Mouse (Mus musculus) lung, postnatal 10 days (tissue): Measurements from ENCODE around the gene Gnb5.

Source experiments
- DNase-seq: peaks from one replicate; pipeline ENCODE4 v3.0.0; 2021

The Gnb5 gene

GRCm38 (mm10) chr9:75306126-75306898 lies at the start of gene Gnb5:
Gene Gnb5, plus strand, starts transcription at chr9:75306288.
- DNase-seq: no peak

- DNase-seq: no peak
Measured at GRCm38 (mm10) chr9:75258792-75259191, 47.3 kb upstream of the Gnb5 start.

- DNase-seq: no peak
Measured at GRCm38 (mm10) chr9:75259656-75260055, 46.4 kb upstream of the Gnb5 start.

- DNase-seq: no peak
Measured at GRCm38 (mm10) chr9:75261332-75261872, 44.7 kb upstream of the Gnb5 start.

- peak; percentile 16 for DNase-seq
Measured at GRCm38 (mm10) chr9:75262235-75262826, 43.8 kb upstream of the Gnb5 start.

- peak; percentile 59 for DNase-seq
Measured at GRCm38 (mm10) chr9:75264008-75264718, 41.9 kb upstream of the Gnb5 start.

GRCm38 (mm10) chr9:75267147-75267546 lies 38.9 kb upstream of the Gnb5 start:
- DNase-seq: no peak

- no peak for DNase-seq
Measured at GRCm38 (mm10) chr9:75270382-75270781, 35.7 kb upstream of the Gnb5 start.

- DNase-seq: no peak
Measured at GRCm38 (mm10) chr9:75271539-75271938, 34.5 kb upstream of the Gnb5 start.

- no peak for DNase-seq
Measured at GRCm38 (mm10) chr9:75273646-75274045, 32.4 kb upstream of the Gnb5 start.

- no peak for DNase-seq
Measured at GRCm38 (mm10) chr9:75274486-75274885, 31.6 kb upstream of the Gnb5 start.

GRCm38 (mm10) chr9:75275051-75275450 lies 31.0 kb upstream of the Gnb5 start:
- DNase-seq: no peak

- peak; percentile 67 for DNase-seq
Measured at GRCm38 (mm10) chr9:75280814-75281213, 25.3 kb upstream of the Gnb5 start.

GRCm38 (mm10) chr9:75282179-75282578 lies 23.9 kb upstream of the Gnb5 start:
- DNase-seq: no peak

- DNase-seq: peak; percentile 47
Measured at GRCm38 (mm10) chr9:75282830-75283229, 23.3 kb upstream of the Gnb5 start.

GRCm38 (mm10) chr9:75283636-75284035 lies 22.5 kb upstream of the Gnb5 start:
- no peak for DNase-seq

GRCm38 (mm10) chr9:75285363-75285762 lies 20.7 kb upstream of the Gnb5 start:
- DNase-seq: no peak

- DNase-seq: no peak
Measured at GRCm38 (mm10) chr9:75287636-75288035, 18.5 kb upstream of the Gnb5 start.

GRCm38 (mm10) chr9:75289545-75289944 lies 16.5 kb upstream of the Gnb5 start:
- peak; percentile 35 for DNase-seq

- no peak for DNase-seq
Measured at GRCm38 (mm10) chr9:75299342-75299741, 6.7 kb upstream of the Gnb5 start.

- DNase-seq: no peak
Measured at GRCm38 (mm10) chr9:75303033-75303432, 3.1 kb upstream of the Gnb5 start.

GRCm38 (mm10) chr9:75303701-75304261 lies 2.3 kb upstream of the Gnb5 start:
- peak; percentile 19 for DNase-seq

GRCm38 (mm10) chr9:75304286-75304685 lies 1.8 kb upstream of the Gnb5 start:
- no peak for DNase-seq
